9 mouse cellular contexts compared by ENCODE assay signal in genomic region chr3:130945396-130945795, GRCm38 (mm10).
DNase-seq lines count a peak whose midpoint lies in the region; ATAC-seq and TF ChIP-seq lines count a peak whose summit lies in the region.
"Had no signal": no experiment of that assay in that cellular context is flagged by ENCODE, and none has a peak within 500 bp of the region (broad histone marks: within the 10 kb centered on the region; RNA-seq: fewer than 3 reads in every experiment).

No protein-coding gene starts in this region.

- H3K27me3 ChIP-seq in spleen, adult 2 months (ENCODE audit: control insufficient read depth, insufficient read depth, low read length), result no peaks in the 10 kb centered on the region; the same call in 1 of the 2 replicates
- peaks cover 25% of the 10 kb centered on the region for H3K27me3 ChIP-seq in liver, embryonic 12.5 days (replicated peaks)

- no peaks in the 10 kb centered on the region for H3K9me3 ChIP-seq in liver, embryonic 12.5 days (replicated peaks)

- TF ChIP-seq CTCF in spleen, adult 2 months (IDR thresholded peaks at IDR 0.05; ENCODE audit: extremely low read depth, insufficient read depth, insufficient read length, insufficient replicate concordance), result no peak

- peaks cover 8% of the 10 kb centered on the region for H3K4me1 ChIP-seq in spleen, adult 2 months (ENCODE audit: control insufficient read depth, insufficient read depth, insufficient read length)
- H3K4me1 ChIP-seq in liver, embryonic 12.5 days, result no peaks in the 10 kb centered on the region

- DNase-seq in heart, adult 11 months, result peak; percentile 42
- no peak for DNase-seq in heart, postnatal 25 days (ENCODE audit: low spot score)
- no peak for DNase-seq in spleen, adult 2 months (ENCODE audit: low read depth in 1 of 2, low spot score in 2 of 2)
- DNase-seq in spleen, postnatal 10 days (ENCODE audit: low spot score in 2 of 2), result no peak
- DNase-seq in thymus, postnatal 4 days, result peak; percentile 65
- DNase-seq in right cerebral cortex, postnatal 36 days (ENCODE audit: low spot score in 2 of 2), result no peak
- no peak for DNase-seq in cerebellum, adult 11-12 months

- no peak overlapping the region for H3K27ac ChIP-seq in spleen, adult 2 months (ENCODE audit: insufficient read depth, low read length)
- H3K27ac ChIP-seq in liver, embryonic 12.5 days, result no peak overlapping the region

- intact Hi-C loops in heart, postnatal 25 days (cut with DNase I), result no loop called here

- TF ChIP-seq POLR2A in spleen, adult 2 months (IDR thresholded peaks at IDR 0.05; ENCODE audit: low read depth, low read length), result no peak

- WGBS in spleen, adult 2 months, result 44% methylated on average over 7 of the region's 7 CpGs
- 16% methylated on average over 7 of the region's 7 CpGs for WGBS in liver, embryonic 12.5 days (ENCODE audit: insufficient replicate concordance)

- no peak overlapping the region for H3K9ac ChIP-seq in liver, embryonic 12.5 days

- no peak for ATAC-seq in liver, embryonic 12.5 days

- peak overlapping the region; percentile 61 for H3K4me2 ChIP-seq in liver, embryonic 12.5 days

- H3K4me3 ChIP-seq in spleen, adult 2 months (ENCODE audit: extremely low read depth, insufficient read depth, insufficient read length), result peak overlapping the region; percentile 37; the same call in 1 of the 2 replicates
- H3K4me3 ChIP-seq in liver, embryonic 12.5 days, result 0 out of 2 replicates have a peak overlapping the region, but pooled peaks have one; percentile 34
- H3K4me3 ChIP-seq: myocyte had no signal

- H3K36me3 ChIP-seq in spleen, adult 2 months (ENCODE audit: control insufficient read depth, insufficient read depth, low read length), result no peaks in the 10 kb centered on the region
- no peaks in the 10 kb centered on the region for H3K36me3 ChIP-seq in liver, embryonic 12.5 days

Comparison
In these comparisons a context has a peak if more than half of its experiments do, and no peak if none do; other contexts are left out.
1. DNase-seq: peak in heart, adult 11 months (single experiment) and thymus, postnatal 4 days (single experiment); none in heart, postnatal 25 days (single experiment), spleen, adult 2 months (0 of 2), spleen, postnatal 10 days (0 of 2), right cerebral cortex, postnatal 36 days (0 of 2) and cerebellum, adult 11-12 months (single experiment).